Mouse (Mus musculus): ENCODE data around the gene Emc9.

GRCm38 (mm10) chr14:55576376-55576775 is 8.7 kb downstream of the Emc9 start:
- TF ChIP-seq POLR2A (IDR thresholded peaks at IDR 0.05; ENCODE audit: control insufficient read depth, low read depth, low read length) (no peak), CTCF (IDR thresholded peaks at IDR 0.05; ENCODE audit: control insufficient read depth, insufficient read depth, insufficient replicate concordance, low read depth, low read length) (no peak)

All from testis, adult 2 months (tissue).